10 mouse cellular contexts compared by ENCODE assay signal in genomic region chr1:42259216-42259977, GRCm38 (mm10).
DNase-seq lines count a peak whose midpoint lies in the region; ATAC-seq lines count a peak whose summit lies in the region.
"Had no signal": no experiment of that assay in that cellular context is flagged by ENCODE, and none has a peak within 500 bp of the region (broad histone marks: within the 10 kb centered on the region; RNA-seq: fewer than 3 reads in every experiment).

No protein-coding gene starts in this region.

- H3K9ac ChIP-seq in kidney, embryonic 15.5 days, result no peak overlapping the region
- H3K9ac ChIP-seq in forebrain, embryonic 13.5 days, result peak overlapping the region; percentile 64
- H3K9ac ChIP-seq in midbrain, embryonic 11.5 days (ENCODE audit: low read length), result peak overlapping the region; percentile 55; the same call in 1 of the 2 replicates
- H3K9ac ChIP-seq: heart, embryonic 15.5 days had no signal

- H3K4me1 ChIP-seq in kidney, embryonic 15.5 days, result peaks cover 28% of the 10 kb centered on the region
- peaks cover 82% of the 10 kb centered on the region for H3K4me1 ChIP-seq in forebrain, embryonic 13.5 days
- H3K4me1 ChIP-seq in midbrain, embryonic 11.5 days (ENCODE audit: control insufficient read depth, insufficient read depth, low read length), result peaks cover 50% of the 10 kb centered on the region

- peak; percentile 75 for ATAC-seq in kidney, embryonic 15.5 days (replicated peaks; ENCODE audit: low FRiP score)
- ATAC-seq in forebrain, embryonic 13.5 days, result no peak
- no peak for ATAC-seq in midbrain, embryonic 11.5 days (ENCODE audit: low FRiP score)

- H3K27me3 ChIP-seq in kidney, embryonic 15.5 days, result 0 out of 2 replicates have a peak, but pooled peaks cover 4% of the 10 kb centered on the region
- no peaks in the 10 kb centered on the region for H3K27me3 ChIP-seq in forebrain, embryonic 13.5 days
- no peaks in the 10 kb centered on the region for H3K27me3 ChIP-seq in midbrain, embryonic 11.5 days (ENCODE audit: control insufficient read depth, insufficient read depth, low read length)
- H3K27me3 ChIP-seq: heart, embryonic 15.5 days had no signal

- no peaks in the 10 kb centered on the region for H3K36me3 ChIP-seq in kidney, embryonic 15.5 days
- H3K36me3 ChIP-seq in forebrain, embryonic 13.5 days (ENCODE audit: poor library complexity, severe bottlenecking), result no peaks in the 10 kb centered on the region
- H3K36me3 ChIP-seq in midbrain, embryonic 11.5 days (ENCODE audit: control insufficient read depth, insufficient read depth, low read length), result no peaks in the 10 kb centered on the region
- H3K36me3 ChIP-seq: heart, embryonic 15.5 days had no signal

- H3K9me3 ChIP-seq in kidney, embryonic 15.5 days (replicated peaks), result no peaks in the 10 kb centered on the region
- H3K9me3 ChIP-seq in forebrain, embryonic 13.5 days (replicated peaks), result no peaks in the 10 kb centered on the region
- H3K9me3 ChIP-seq in midbrain, embryonic 11.5 days (ENCODE audit: control insufficient read depth, low read length), result no peaks in the 10 kb centered on the region
- H3K9me3 ChIP-seq: heart, embryonic 15.5 days had no signal

- no peak overlapping the region for H3K4me3 ChIP-seq in kidney, embryonic 15.5 days (replicated peaks)
- H3K4me3 ChIP-seq in forebrain, embryonic 13.5 days, result peak overlapping the region; percentile 27
- no peak overlapping the region for H3K4me3 ChIP-seq in midbrain, embryonic 11.5 days (ENCODE audit: low read depth, low read length)
- H3K4me3 ChIP-seq: heart, embryonic 15.5 days had no signal

- peak overlapping the region; percentile 38 for H3K4me2 ChIP-seq in kidney, embryonic 15.5 days
- H3K4me2 ChIP-seq in forebrain, embryonic 13.5 days, result peak overlapping the region; percentile 60
- H3K4me2 ChIP-seq in midbrain, embryonic 11.5 days, result peak overlapping the region; percentile 12
- H3K4me2 ChIP-seq: heart, embryonic 15.5 days; liver, embryonic 11.5 days had no signal

- DNase-seq in kidney, adult 8-10 months, result no peak
- DNase-seq in Muller cell, postnatal 12 days (ENCODE audit: inconsistent ontology term), result peak; percentile 76
- peak; percentile 83 for DNase-seq in midbrain, embryonic 11.5 days (ENCODE audit: low spot score, missing footprints)
- no peak for DNase-seq in heart, adult 18-20 months
- DNase-seq in natural killer cell, adult 2 months (ENCODE audit: low spot score in 2 of 2), result no peak
- DNase-seq in thymus, postnatal 10 days (ENCODE audit: low spot score in 2 of 2), result no peak

- no peak overlapping the region for H3K27ac ChIP-seq in kidney, embryonic 15.5 days
- H3K27ac ChIP-seq in forebrain, embryonic 13.5 days, result peak overlapping the region; percentile 98
- peak overlapping the region; percentile 93 for H3K27ac ChIP-seq in midbrain, embryonic 11.5 days (ENCODE audit: low read depth, low read length)
- H3K27ac ChIP-seq: heart, embryonic 15.5 days had no signal

- WGBS in kidney, embryonic 15.5 days, result 16% methylated on average over 13 of the region's 13 CpGs
- 13% methylated on average over 13 of the region's 13 CpGs for WGBS in forebrain, embryonic 13.5 days
- WGBS in midbrain, embryonic 11.5 days, result 58% methylated on average over 13 of the region's 13 CpGs

Comparison
In these comparisons a context has a peak if more than half of its experiments do, and no peak if none do; other contexts are left out.
1. DNase-seq: peak in Muller cell, postnatal 12 days (single experiment) and midbrain, embryonic 11.5 days (single experiment); none in kidney, adult 8-10 months (0 of 2), heart, adult 18-20 months (0 of 2), natural killer cell, adult 2 months (0 of 2) and thymus, postnatal 10 days (0 of 2).
2. Peak in every context shown above with its lines, with median percentiles within 50 percentile points of each other: H3K4me2 ChIP-seq.